Mouse (Mus musculus) bone marrow, adult 2 months (tissue): ENCODE results near the gene Abhd6. TPM values are rescaled to one million over a fixed set of nuclear protein-coding genes. Genes with fewer than 3 reads are reported as not detected.

ENCODE experiments used
- H3K27ac ChIP-seq: fragments of 200-500 bp; 2 replicates; pipeline ENCODE4 v1.5.1; 2012; ENCODE audit warnings: low read depth, mild to moderate bottlenecking, control low read depth, inconsistent platforms, low read length; ENCODE audit not compliant: control insufficient read depth, poor library complexity, insufficient read depth
- H3K4me1 ChIP-seq: fragments of 200-500 bp; 2 replicates; pipeline ENCODE4 v1.6.1; 2011; ENCODE audit warnings: low read length; ENCODE audit not compliant: control insufficient read depth, insufficient read depth
- H3K4me3 ChIP-seq: fragments of 200-500 bp; replicated peaks from 2 replicates; pipeline ENCODE3; 2011; ENCODE audit warnings: mild to moderate bottlenecking, low read depth, low read length, control low read depth; ENCODE audit not compliant: control insufficient read depth
- CTCF ChIP-seq: fragments of 200-500 bp; IDR thresholded peaks from 2 replicates; pipeline ENCODE4 v1.5.1; 2011; ENCODE audit warnings: low read length, control low read depth; ENCODE audit not compliant: control insufficient read depth, insufficient read depth
- POLR2A ChIP-seq: fragments of 200-500 bp; IDR thresholded peaks from 2 replicates; pipeline ENCODE4 v1.6.1; 2011; ENCODE audit warnings: low read depth, mild to moderate bottlenecking, control low read depth, low read length, borderline replicate concordance; ENCODE audit not compliant: control insufficient read depth
- WGBS: fragments of 180-500 bp; shearing (Covaris S2); methylation state at CpG from one replicate; pipeline ENCODE4 v1.1.7; 2018; 5-methylcytosine and 5-hydroxymethylcytosine counted together
- polyA plus RNA-seq: library from polyadenylated mRNA; stranded (reverse); fragments of >200 nt; gene quantifications from 2 replicates; pipeline ENCODE4 v1.2.4, GENCODE M21; 2011; ENCODE audit warnings: low replicate concordance; ENCODE audit not compliant: missing spikeins, insufficient read depth, insufficient read length

Abhd6 gene
- polyA plus RNA-seq, 1 experiment = 3.6 TPM

- TF ChIP-seq POLR2A (no peak), CTCF (no peak)
- WGBS = 18% methylated on average over 7 of the region's 7 CpGs
- H3K4me3 ChIP-seq = peak overlapping the region; percentile 33
- peak overlapping the region; percentile 51 for H3K27ac ChIP-seq
- H3K4me1 ChIP-seq = peaks cover 3% of the 10 kb centered on the region
Observed at GRCm38 (mm10) chr14:8095562-8095950, 92.9 kb downstream of the Abhd6 start.

DNA sequence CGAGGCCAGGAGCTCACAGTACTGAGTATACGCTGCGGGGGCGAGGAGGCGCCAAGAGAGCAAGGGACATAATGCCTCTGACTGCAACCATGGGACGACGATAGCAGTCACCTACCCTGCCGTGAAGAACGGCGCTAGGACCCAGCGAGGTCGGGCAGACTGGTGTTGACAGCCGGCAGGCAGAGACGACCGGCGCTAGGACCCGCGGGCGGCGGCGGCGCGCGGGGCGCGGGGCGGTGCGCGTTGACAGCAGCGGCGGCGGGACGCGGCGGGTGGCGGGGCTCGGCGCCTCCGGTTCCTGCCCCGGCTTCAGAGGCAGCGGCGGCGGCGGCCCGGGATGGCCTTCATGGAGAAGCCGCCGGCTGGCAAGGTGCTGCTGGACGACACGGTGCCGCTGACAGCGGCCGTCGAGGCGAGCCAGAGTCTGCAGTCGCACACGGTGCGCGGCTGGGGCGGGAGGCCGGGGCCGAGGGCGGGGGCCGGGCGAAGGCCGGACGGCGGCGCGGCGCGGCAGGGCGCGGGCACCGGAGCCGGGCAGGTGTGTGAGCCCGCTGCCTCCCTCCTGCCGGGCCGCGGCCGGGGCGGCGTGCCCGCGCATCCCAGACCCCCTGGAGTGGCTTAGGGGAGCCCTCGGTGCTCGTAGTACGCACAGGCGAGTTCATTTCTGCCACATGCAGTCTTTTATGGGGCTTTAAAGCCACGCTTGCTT is 95.4 kb downstream of the Abhd6 start, which contains the start of gene Pxk:
Pxk (plus strand) TSS at position 234 of the 709 bp plus-strand sequence.
- Histone ChIP-seq H3K4me3 (peak within 1 kb of the TSS; percentile 78), H3K27ac (peak within 1 kb of the TSS; percentile 90), H3K4me1 (peaks cover 3% of the 10 kb centered on the region)
- WGBS = 2% methylated on average over 89 of the region's 89 CpGs
- TF ChIP-seq CTCF (no peak), POLR2A (peak; percentile 58; the same call in 1 of the 2 replicates)

- peaks cover 5% of the 10 kb centered on the region for H3K4me1 ChIP-seq
- 8% methylated on average over 5 of the region's 5 CpGs for WGBS
- H3K4me3 ChIP-seq = peak overlapping the region; percentile 78
- no peak for TF ChIP-seq POLR2A
- no peak for TF ChIP-seq CTCF
- H3K27ac ChIP-seq = peak overlapping the region; percentile 90
Observed at GRCm38 (mm10) chr14:8098687-8098995, 95.9 kb downstream of the Abhd6 start.

- peak overlapping the region; percentile 42 for H3K4me3 ChIP-seq
- 17% methylated on average over 10 of the region's 10 CpGs for WGBS
- TF ChIP-seq POLR2A (no peak), CTCF (no peak)
- H3K4me1 ChIP-seq = peaks cover 9% of the 10 kb centered on the region
- peak overlapping the region; percentile 53; the same call in 1 of the 2 replicates for H3K27ac ChIP-seq
Observed at GRCm38 (mm10) chr14:8099561-8100021, 96.9 kb downstream of the Abhd6 start.

DNA sequence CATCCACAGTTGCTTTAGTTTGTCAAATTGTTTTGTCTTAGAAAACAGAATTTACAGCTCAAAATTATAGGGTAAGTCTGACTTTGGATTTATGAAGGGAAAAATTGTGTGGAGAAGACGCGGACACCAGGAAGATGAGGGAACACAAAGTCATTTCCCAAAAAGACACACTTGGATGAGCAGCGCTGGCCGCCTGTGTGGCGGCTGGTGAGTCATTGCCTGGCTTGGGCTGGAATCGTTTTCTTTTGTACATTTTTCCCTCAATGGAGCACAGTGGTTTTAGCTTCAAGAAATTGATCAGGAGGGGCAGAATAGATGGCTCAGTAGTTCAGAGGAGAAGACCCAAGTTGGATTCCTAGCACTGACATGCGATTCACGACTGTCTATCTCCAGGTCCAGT is 99.2 kb downstream of the Abhd6 start:
- TF ChIP-seq POLR2A = no peak
- no peak for TF ChIP-seq CTCF
- H3K4me3 ChIP-seq = no peak overlapping the region
- H3K4me1 ChIP-seq = peaks cover 5% of the 10 kb centered on the region
- WGBS = 88% methylated on average over 8 of the region's 8 CpGs
- H3K27ac ChIP-seq = no peak overlapping the region

DNA sequence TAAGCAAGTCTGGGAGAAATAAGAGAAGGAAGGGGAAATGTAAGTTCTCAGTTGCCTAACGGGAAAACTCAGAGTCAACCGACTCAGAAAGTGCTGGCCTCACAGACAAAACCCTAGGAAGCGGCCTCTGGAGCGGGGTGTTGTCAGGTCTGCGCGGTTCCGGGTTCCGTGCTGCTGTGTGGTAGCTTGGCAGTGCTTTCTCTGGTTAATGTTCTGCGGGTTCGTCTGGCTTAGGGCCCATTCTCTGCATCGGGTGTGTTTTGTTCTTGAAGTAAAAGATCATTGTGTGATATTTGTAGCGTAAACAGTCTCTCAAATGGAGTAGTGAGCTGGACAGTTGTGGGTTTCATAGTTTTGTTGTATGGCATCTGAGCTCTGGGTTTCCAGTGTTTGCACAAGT is 100.0 kb downstream of the Abhd6 start:
- Histone ChIP-seq H3K4me3 (no peak overlapping the region), H3K4me1 (peaks cover 5% of the 10 kb centered on the region), H3K27ac (peak overlapping the region; percentile 43)
- TF ChIP-seq CTCF (no peak), POLR2A (no peak)
- 57% methylated on average over 12 of the region's 12 CpGs for WGBS

Other genes starting within 250 kb of the Abhd6 start
- not detected in 2 replicates for gene Gm26661, start 211.3 kb upstream of the Abhd6 start, polyA plus RNA-seq
- 2.9 and 5.4 TPM in 2 replicates for gene Flnb, start 184.9 kb upstream of the Abhd6 start, polyA plus RNA-seq
- not detected in 2 replicates for gene Gm45521, start 45.6 kb upstream of the Abhd6 start, polyA plus RNA-seq
- gene Dnase1l3, start 8.3 kb upstream of the Abhd6 start, polyA plus RNA-seq = 0.88 and 1.6 TPM in 2 replicates
- 10.6 and 20.7 TPM in 2 replicates for gene Rpp14, start 77.5 kb downstream of the Abhd6 start, polyA plus RNA-seq
- gene Pxk, start 95.3 kb downstream of the Abhd6 start, polyA plus RNA-seq = 7.1 and 21.9 TPM in 2 replicates
- 60.0 and 77.9 TPM in 2 replicates for gene Pdhb, start 170.1 kb downstream of the Abhd6 start, polyA plus RNA-seq
- gene Kctd6, start 211.2 kb downstream of the Abhd6 start, polyA plus RNA-seq = 6.8 and 7.7 TPM in 2 replicates